Mouse (Mus musculus) WW6 (cell line): ENCODE measurements around the gene Abca16.

Experiments
- DNase-seq: peaks from one replicate; pipeline ENCODE4 v3.0.0-alpha.2; 2013; ENCODE audit warnings: low read depth, low spot score

Abca16 gene

DNA sequence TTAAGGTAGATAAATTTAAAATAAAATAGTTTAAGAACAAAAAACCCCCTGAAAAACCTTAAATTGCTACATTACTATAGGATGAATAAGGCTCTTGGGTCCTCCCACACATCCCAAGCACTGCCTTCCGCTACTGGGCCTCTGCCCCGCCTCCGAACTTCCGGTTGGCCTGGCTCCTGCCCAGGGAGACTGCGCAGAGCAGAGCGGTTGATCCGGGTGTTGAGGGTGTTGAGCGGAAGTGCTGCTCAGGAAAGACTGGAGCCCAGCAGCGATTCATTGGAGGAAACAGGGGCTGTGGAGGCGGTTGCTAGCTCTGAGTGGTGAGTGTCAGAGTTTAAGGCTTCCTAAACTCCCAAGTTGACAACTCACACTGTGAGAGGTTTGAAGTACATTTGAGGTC lies at the start of gene Abca16:
TSS of gene Abca16 (plus strand) at position 201 of the 400 bp plus-strand sequence.
- DNase-seq, result peak; percentile 28

DNA sequence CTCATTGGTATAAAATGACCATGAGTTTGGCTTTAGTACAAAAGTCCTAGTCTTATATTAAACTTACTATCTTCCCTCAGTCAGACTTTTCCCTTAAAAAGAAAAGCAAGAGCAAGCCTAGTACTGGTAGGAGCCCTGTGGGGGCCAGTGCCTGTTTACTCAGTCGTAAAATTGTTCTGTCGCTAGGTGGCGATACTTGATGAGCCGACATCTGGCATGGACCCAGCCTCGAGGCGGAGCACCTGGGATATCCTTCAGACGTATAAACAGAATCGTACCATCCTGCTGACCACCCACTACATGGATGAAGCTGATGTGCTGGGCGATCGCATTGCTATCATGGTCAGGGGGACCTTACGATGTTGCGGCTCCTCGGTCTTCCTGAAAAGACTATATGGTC lies 48.3 kb upstream of the Abca16 start:
- peak; percentile 9 for DNase-seq

DNA sequence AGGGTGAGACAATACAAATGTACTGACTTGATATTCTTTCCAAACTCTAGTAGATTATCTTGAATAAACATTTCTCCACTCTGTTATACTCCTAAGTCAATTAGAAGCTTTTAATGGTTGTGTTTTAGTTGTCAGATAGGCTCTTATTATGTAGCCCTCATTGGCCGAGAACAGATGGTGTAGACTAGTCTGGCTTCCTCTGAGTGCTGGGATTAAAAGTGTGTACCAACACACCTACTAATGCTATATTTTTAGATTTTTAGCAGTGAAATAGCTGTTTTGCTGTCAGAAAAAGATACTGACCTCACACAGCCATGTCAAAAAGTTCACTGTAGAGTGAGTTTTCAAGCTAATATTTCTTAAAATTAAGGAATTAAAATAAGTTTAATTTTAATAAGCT lies 2.9 kb downstream of the Abca16 start:
- DNase-seq, result no peak

DNA sequence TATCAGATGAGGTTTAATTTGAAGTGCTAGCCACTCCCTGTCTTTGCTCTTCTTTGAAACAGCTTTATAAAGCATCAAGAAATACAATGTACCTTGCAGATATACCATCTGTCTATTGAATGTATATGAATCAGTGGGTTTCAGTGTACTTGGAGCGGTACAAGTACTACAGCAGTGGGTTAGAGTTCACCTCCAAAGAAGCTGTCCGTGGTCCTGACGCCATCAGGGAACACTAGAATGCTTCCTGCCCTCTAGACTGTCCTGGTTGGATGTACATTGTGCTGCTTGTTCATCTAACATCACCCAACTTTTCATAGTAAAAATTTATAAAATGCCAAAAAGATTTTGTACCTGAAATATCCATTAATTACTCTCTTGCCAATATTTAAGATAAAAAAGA lies 17.2 kb downstream of the Abca16 start:
- DNase-seq, result no peak

DNA sequence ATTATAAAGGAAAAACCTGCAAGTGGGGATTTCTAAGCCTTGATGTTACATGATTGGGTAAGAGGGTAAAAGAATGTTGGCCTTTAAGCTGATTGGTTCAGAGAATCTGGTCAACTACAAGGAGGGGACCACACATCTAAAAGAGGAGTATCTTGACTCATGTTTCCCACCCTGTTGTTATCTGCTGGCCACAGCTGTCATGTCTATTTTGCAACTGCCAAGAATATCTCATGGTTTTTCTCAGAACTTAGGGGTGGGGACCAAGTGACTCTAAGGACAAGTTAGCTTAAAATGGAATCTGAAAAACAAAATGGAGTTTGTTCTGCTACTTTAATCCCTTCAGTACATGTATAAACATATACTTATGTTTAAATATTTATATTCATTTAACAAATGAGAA lies 22.0 kb downstream of the Abca16 start:
- no peak for DNase-seq

DNA sequence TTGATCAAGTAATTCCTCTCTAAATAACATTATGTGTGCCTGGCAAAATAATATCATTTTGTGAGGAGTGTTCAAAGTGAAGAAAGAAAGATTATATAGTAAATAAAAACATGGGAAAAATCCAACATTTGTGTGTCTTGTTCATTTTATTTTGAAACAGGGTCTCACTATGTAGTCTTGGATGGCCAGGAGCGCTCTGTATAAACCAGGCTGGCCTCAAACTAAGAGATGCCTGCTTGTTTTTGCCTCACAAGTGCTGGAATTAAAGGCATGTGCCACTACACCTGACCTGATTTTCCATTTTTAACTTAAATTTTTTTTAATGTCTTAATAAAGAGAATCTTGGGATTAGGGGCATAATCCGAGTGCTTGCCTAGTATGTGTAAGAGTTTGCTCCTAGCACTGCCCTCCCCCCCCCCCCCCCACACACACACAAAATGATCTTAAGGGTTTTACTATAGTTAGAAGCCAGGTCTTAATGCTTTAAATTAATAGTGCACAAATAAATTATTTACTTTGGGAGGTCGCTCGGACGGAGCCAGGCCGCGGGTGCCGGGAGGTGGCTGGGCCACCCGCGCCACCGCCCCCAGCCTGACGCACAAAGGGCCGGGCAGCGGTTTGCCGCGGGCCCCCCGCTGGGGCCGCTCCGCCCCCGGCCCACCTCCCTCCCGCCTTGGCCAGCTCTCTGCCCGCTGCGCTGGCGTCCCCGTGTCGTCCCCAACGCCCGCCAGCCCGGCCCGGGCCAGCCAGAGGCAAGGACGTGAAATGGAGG lies 94.6 kb downstream of the Abca16 start:
- no peak for DNase-seq

DNA sequence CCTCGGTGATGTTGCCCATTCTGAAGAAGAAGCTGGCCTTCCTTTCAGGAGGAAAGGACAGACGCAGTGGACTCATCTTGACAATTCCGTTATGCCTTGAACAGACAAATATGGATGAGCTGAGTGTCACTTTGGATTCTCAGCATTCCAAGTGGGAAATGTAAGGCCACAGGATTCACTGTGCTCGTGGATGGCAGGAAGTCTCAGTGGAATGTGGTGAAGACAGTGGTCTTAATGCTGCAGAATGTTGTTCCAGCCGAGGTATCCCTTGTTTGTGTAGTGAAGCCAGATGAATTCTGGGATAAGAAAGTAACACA lies 95.2 kb downstream of the Abca16 start:
- no peak for DNase-seq

DNA sequence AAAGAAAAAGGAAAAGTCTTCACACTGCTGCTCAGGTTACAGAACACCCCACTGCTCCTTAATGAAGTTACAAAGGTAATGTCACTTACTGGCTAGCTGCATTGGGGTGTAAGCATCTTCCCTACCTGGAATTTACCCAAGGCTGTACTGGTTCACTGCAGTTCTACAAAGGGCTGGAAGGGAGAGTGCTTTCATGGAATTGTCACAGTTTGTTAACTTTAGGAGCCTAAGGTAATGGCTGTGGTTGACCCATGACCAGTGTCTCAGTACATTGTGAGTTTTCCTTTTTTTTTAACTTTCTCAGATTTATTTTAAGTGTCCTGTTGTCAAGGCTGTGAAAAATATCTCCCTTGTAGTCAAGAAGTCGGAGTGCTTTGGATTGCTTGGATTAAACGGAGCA lies 125.4 kb downstream of the Abca16 start:
- DNase-seq, result no peak

DNA sequence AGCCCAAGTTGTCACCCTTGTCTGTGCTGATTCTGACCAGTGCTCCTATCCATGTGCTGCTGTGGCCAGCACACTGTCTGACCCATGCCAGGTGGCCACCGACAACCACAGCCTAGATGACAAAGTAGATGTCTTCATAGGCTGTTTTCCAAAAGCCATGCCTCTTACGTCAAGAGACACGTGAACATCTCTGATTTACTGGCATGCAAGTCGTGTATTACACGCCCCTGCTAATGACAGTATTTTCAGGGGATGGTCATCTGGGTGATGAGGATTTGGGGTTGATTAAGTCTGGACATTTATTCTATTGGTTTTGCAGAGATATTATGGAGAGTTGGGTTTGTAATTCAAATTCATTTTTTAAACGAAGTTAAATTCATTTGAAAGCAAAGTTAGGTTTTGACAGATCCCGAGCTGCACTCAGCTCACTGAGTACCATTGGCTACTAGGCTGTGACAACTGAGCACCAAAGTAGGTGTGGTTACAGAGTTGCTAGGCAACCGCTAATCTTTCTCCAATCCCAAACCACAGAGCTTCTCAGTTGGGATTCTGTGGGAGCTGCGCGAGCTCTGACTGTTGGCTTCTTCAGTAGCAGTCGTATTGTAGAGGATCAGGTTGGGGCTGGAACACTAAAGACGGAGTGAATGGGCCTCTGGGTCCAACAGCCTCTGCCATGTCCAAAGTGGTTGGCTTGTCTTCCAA lies 143.2 kb downstream of the Abca16 start:
- DNase-seq, result no peak

DNA sequence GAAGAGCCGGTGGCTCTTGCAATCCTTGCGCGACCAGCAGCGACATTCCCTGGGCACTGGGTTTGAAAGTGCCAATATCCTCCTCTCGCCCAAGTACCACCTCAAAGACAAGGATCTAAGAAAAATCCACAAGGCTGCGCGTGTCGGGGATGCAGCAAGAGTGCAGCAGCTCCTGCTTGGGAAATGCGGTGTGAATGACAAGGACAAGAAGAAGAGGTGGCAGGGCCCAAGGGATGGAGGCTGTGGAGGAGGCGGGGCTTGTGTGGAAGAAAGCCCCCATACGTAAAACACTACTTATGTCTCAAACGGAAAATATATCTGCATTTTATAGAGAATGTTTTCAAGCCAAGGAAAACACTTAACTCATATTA lies 143.7 kb downstream of the Abca16 start:
- no peak for DNase-seq

DNA sequence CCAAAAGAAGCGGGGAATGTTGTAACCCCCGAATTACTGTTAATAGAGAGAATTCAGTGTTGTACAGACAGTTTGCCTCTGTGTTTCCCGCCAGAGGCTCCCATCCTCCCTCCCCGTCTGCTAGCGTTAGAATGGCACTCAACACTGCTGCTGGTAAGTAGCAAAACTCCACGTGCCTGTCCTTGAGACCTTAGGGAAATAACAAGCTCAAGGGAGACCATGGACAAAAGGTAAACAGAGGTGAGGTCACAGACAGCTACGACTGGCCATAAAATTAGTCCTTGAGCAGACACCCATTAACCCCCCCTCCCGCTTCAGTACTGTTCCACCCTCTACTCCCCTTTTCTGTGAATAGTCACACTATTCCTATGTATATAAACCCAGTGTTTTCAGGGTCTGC lies 157.9 kb downstream of the Abca16 start:
- DNase-seq, result no peak

DNA sequence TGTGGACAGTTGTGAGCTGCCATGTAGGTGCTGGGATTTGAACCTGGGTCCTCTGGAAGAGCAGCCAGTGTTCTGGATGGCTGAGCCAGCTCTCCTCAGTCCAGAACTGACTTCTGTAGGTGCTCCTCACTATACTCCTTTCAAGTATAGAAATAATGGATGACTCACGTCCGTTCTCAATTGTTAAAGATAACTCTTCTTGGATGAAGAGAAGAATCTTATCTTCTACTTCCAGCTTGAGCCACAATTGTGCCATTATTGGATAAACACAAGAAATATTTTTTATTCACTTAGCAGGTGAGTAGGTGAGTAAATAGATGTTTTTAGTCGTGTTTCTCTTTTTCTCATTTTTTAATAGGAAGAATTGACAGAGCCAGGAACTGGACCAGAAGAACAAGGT lies 167.1 kb downstream of the Abca16 start:
- no peak for DNase-seq
